Mouse (Mus musculus) thymus, postnatal 14 days (tissue): Measurements from ENCODE around the gene Rho.

Experiments
- DNase-seq: peaks from one replicate; pipeline ENCODE4 v3.0.0; 2021

Rho gene

DNA sequence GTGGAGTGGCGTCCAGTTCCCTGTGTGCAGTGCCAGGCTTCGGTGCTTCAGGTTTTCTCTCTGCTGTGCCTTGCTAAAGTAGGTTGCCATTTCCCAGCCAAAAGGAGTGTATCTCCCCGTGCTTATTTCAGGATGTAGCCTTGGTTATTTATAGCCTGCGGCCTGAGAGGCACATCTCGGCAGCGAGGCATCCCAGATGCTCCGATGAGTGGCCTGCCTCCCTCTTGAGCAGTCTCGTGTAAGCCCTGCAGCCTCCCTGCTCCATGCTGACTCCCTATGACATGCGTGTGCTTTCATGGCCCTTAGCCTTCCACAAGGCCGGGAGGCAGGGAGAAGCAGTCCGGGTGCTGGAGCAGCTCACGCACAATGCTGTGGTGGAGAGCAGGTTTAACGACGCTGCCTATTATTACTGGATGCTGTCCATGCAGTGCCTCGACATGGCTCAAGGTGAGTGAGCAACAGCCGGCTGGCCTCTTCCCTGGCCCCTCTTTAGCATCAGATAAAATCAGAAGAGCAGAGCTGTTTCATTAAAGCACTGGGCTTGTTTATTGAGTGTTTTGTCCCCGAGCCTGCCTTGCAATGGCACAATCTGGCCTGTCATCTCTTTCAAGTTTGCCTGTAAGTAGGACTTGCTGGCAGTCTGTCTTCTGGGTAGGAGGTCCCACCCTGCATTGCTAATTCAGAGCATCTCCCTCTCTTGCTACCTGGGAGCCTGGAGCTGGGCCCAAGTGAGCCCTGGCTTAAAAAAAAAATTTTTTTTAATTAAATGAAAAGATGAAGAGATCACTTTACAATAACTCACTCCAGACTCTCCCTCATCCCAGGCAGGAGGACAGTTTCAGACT, 15.7 kb upstream of the Rho start:
- no peak for DNase-seq

DNA sequence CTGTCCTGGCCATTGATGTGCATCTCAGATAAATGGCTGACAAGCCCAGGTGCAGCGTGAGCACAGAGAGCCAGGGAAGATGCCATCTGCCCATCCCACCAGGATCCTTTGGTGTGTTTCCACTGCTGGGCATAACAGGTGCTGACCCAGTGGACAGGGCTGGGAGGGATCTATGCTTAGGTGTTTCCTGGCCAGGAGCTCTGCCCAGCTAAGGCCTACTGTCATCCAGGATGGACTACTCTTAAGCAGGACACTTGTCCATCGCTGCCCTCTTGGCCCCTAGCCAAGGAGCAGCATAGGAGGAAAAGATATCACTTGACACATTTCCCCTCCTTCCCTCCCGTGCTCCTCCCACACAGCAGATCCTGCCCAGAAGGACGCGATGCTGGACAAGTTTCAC, 14.9 kb upstream of the Rho start:
- DNase-seq: no peak

DNA sequence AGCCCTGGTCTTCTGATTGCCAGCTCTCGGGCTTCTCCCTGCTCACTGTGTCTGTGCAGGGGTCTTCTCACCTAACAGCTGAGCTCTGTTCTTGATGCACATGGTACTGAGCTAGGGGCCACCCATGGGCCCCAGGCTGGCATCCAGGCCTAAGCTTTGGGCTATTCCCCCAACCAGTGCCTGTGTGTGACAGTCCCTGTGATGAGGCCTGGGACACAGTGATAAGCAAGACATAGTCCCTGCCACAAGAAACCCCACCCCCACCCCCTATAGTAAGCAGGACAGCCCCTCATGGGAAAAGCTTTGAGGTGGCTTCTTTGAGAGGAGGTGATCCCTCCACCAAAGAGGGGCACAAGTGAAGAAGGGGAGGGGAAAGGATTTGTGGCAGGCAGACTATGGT, 12.9 kb upstream of the Rho start:
- no peak for DNase-seq

DNA sequence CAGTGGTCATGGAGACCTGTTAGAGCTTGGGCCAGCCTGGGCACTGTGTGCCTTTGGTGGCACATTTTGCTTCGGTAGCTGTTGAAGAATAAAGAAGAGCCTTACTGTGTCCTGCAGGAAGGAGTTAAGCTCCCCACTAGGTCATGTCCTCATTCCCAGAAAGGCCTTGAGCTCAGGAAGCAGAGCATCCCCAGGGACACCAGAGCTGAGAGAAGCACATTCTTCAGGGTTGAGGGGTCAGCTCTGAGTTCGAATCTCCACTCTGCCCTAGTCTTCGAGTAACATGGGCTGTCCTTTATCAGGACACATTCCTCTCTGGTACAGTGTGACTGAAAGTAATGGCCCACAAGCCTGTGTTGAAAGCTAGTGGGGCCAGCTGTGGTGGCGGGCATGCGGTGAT, 11.7 kb upstream of the Rho start:
- no peak for DNase-seq

DNA sequence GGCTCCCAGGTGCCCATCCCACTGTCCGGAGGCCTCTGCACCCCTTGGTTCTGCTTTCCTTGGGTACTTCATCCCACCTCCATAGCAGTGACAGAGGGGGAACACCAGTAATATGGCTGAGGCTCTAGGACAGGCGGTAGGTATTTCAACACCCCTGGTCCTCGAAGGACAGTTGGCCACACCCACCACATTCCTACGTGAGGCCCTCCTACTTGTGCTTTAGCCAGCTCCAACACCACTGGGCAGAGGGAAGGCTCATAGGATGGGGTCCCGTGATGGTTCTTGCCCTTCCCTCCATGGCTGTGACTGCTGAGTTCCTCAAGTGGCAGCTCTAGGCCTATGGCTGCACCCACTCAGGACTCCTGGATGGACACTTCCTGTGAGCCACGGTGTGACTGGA, 6.7 kb upstream of the Rho start:
- DNase-seq: no peak

DNA sequence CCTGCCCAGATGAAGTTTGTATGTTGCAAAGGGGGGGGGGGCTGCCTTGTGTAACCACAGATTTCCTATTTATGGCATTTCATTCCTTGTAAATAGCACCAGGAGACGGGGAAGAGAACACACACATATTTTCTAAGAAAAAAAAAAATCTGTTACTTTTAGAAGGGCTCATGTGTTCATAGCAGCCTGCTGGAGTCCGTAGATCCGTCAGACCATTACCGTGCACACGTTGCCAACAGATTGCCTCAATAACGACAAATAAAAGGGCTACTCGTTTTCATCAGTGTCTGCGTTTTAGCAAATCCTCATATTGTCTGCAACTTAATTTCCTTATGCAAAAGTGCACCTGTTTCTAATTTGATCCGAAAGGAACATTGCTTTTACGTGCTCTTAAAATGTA, 5.1 kb upstream of the Rho start:
- no peak for DNase-seq

DNA sequence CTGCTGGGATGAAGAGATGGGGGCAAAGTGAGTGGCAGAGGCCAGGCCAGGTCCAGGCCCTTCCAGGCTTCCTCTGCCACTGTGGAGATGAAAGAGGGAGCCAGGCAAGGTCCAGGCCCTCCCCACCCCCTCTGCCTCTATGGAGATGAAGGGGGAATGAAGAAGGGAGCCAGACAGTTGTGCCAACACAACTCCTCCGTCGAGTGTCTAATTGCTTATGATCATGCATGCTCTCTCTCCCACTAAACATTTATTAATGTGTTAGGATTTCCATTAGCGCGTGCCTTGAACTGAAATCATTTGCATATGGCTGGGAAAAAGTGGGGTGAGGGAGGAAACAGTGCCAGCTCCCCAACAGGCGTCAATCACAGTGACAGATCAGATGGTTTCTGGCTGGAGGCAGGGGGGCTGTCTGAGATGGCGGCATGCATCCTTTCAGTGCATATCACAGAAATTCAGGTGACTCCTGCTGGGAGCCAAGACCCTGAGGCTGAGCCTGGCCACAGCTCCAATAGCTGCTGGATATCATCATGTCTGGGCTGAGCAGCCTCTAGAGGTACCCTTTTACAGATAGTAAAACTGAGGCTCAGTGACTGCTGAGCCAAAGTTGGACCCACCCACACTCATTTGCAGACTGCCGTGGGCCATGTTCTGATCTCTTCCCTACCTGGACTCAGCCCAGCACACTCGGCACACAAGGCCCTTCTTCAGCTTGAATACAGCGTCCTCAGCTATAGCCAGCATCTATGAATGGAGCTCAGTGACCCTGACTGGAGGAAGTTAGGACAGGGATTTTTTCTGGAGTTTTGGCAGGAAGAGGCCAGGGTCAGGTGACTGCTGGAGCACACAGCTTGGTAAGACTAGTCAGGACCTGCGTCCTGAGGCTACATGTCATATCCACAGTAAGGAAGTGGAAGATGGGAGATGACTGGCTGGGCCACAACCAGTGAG, 4.0 kb upstream of the Rho start:
- no peak for DNase-seq

DNA sequence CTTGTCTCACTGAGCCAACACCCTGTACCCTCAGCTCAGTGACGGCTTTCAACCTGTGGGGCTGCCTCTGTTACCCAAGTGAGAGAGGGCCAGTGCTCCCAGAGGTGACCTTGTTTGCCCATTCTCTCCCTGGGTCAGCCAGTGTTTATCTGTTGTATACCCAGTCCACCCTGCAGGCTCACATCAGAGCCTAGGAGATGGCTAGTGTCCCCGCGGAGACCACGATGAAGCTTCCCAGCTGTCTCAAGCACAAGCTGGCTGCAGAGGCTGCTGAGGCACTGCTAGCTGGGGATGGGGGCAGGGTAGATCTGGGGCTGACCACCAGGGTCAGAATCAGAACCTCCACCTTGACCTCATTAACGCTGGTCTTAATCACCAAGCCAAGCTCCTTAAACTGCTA, 1.5 kb upstream of the Rho start:
- no peak for DNase-seq

DNA sequence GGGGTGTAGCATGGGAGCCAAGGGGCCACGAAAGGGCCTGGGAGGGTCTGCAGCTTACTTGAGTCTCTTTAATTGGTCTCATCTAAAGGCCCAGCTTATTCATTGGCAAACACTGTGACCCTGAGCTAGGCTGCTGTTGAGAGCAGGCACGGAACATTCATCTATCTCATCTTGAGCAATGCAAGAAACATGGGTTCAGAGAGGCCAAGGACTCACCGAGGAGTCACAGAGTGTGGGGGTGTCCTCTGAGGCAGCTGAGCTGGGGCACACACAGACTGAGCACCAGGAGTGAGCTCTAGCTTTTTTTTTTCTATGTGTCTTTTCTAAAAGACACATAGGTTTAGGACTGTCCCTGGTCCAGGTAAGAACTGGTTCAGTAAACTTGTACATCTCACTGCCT, 843 bp downstream of the Rho start:
- no peak for DNase-seq

DNA sequence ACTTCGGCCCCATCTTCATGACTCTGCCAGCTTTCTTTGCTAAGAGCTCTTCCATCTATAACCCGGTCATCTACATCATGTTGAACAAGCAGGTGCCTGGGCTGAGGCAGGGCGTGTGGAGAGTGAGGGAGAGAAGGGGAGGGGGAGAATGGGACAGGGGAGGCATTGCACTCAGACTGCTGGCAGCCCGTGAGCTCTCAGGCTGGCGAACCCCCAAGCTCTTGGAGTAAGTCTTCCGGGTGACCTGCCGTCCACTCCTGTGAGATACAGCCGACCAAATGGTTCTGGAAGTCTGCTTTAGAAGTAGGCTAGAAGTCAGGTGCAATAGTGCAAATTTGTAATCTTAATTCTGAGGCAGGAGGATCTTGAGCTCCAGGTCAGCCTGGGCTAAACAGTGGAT, 4.0 kb downstream of the Rho start:
- DNase-seq: no peak

DNA sequence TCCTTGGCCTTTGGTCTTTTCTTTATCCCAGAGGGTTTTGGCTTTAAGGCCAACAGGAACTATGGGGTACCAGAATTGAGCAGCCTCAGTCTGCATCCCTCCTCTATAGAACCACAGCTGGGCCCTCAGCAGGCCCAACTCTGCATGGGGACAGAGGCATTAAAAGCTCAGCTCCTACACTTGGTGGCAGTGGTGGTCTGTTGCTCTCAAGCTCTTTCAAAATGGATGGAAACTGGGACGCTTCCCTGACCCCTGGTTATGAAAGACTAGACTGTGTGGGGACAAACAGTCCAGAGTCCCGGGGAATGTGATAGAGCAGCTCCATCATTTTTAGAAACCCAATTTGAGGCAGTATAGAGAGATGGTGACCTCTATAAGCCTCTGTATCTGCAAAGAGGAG, 6.5 kb downstream of the Rho start:
- DNase-seq: no peak

DNA sequence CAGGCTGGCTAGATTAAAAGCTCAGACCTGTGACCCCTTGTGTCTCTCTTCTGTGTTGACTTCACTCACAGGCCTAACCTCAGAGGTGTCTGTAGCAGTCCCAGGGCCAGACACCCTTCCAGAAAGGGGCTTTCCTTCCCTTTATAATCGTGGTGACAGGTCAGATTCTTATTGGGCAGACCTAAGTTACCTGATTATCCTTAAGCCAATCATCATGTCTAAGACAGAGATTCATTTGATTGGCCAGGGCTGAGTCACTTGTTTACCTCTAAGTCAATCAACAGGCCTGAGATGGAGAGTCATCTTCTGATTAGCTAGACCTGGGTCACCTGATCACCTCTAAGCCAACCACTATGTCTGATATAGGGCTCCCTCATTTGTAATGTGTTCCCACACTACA, 7.2 kb downstream of the Rho start:
- no peak for DNase-seq

DNA sequence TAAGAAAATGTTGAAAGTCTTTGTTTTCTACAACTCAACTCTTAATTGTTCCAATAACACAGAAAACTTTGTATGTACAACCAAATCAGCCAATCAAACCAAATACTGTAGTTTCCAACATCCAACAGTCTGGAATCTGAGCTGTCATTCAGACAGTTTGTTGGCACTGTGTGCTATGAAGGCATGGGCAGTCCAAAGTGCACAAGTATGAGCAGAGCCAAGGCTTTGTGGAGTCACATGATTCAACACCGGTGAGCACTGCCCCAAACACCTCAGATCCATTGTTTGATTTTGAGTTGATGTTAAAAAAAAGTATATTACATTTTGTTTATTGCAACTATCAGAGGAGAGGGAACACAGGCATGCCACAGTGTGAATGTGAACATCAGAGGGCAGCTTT, 9.1 kb downstream of the Rho start:
- no peak for DNase-seq

DNA sequence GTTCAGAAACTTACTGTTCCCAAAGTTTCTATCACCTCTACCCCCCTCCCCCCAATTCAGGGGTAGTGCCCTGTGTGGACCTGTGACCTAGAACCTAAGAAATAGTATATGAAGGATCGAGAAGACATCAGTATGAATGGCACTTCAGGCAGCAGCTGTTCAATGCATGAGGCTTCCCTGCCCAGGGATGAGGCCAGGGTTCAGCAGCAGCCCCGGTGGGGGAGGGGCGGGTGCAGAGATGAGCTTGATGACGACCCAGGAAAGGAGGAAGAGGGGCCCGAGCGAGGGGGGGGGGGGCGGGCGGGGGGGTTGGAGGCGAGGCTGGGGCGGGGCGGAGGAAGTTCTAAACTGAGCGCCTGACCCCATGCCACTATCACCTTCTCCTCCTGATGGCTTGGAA, 9.6 kb downstream of the Rho start:
- peak; percentile 67 for DNase-seq

DNA sequence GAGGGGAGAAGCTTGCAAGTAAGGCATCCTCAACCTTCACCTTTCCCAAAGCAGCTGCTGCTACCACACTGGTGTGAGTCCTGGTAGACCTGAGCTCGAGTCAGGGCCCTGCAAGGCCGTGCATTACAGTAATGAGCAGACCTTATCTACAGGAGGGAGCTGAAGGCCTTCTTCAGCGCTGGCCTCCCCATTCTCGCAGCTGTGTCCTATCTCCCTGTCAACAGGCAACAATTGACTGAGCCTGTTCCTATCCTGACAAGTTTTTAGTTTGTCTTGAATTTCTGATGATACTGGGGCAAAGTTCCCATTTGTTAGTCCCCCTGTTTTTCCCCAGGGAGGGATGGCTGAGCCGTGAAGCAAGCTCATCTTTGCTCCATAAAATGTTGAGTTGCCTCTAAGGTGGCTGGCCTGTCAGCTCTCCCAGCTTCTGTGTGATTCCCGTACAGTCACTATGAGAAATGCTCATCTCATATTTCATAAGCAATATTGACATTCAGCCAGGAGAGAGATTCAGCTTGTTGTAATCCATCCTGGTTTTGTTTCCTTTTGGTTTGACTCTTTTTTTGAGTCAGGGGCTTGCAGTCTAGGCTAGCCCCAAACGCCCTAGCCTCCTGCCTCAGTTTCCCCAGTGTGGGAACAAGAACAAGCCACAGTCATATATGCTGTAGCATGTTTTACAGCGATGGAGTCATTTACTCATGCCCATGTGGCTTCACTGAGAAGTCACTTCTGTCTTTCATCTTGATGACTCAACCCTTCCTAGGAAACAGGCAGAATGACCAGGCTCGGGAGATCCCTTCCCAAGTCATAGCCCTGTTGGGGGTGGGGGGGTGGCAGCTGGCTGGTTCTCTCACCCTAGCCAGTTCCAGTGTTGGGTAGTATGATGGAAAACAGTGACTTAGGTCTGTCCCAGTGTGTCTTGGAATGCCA, 12.2 kb downstream of the Rho start:
- no peak for DNase-seq

DNA sequence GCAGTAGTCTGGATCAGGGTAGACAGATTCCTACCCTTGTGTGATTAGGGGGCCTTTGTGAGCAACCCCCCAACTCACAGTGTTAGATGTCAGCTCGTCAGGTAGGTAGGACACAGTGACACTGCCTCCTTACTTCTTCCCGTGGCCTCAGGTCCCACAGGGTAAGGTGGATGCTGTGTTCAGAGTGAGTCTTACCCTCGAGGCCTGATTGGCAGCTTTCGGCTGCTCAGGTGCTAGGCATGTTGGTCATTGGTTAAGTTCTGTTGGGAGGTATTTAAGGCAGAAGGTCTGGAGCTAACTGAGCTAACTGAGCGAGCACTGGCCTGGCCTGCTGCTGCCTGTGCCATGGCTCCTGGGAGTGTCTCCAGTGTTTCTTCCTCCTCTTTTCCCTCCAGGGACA, 13.1 kb downstream of the Rho start, which contains the start of gene H1foo:
Gene H1foo (plus strand): TSS at position 301 of the 400 bp plus-strand sequence.
- no peak for DNase-seq

DNA sequence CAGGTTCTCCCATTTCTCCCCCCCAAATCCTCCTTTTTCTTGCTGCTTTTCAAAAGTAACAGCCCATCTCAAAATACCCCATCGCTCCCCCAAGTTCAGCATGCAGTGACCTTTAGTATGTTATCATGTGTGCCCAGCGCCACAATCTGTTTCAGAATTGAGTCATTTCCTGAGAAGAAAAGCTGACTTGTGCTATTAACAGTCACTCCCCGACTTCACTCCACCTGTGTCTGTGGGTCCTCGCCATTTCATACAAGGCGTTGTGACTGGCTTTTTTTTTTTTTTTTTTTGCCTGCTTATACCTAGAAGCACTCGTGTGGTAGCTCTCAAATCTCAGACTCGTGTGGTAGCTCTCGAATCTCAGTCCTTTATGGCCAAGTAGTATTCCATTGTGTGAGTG, 14.1 kb downstream of the Rho start:
- no peak for DNase-seq

DNA sequence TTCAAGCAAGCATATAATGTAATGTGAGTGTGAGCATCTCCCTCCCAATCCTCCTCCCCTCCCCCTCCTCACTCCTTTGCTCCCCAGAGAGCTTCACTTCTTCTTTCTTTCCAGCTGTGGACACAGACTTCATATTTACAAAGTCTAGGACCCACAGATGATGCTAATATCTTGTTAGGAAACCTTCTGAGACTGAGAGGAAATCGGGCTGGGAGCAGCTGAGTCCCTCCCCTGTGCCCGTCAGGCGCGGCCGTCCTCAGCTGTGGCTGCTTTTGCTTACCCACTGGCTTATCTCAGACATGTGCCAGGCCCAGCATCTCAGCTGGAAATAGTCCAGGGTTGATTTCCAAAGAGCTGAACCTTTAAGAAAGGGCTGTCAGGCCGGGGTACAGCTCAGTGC, 14.8 kb downstream of the Rho start:
- DNase-seq: no peak

DNA sequence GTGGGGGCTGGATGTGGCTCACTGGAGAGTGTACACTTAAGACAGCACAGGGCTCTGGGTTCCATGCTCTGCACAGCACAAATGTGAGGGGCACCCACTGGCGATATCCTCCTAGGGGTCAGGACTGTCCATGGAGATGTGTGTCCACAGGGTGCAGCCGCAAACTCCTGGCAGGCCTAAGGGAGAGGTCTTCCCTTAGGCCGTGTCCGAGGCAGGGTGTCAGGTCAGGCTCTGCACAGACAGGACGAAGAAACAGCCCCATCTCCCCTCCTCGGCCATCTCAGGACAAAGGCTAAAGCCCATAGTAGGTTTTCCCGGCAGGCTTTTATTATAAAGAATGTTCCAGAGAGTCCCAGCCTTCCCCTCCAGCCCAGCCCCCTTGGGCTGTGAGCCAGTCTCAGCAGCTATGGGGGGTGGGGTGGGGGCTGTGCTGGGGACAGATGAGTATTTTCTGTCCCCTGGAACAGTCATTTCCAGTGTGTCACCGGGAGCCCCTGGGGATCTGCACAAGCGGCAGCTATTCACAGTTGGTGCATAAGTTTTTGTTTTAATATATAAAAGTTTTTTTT, 23.0 kb downstream of the Rho start:
- DNase-seq: no peak

DNA sequence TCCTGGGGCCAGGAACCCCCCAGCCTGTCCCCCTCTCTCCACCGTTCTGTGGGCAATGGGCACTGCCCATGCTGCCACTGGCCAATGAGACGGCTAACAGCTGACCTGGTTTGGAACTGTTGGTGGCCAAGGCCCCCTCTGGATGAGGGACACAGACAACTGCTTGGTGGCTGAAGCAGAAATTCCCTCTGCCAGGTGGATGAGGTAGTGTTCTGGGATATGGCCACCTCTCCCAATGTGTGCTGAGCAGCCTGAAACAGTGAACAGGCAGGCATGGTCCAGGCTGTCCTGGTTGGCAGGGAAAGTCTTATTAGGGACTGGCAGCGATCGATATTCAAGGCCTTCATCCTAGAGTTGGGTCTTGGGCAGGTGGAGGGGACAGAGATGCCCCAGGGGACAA, 23.6 kb downstream of the Rho start:
- no peak for DNase-seq

DNA sequence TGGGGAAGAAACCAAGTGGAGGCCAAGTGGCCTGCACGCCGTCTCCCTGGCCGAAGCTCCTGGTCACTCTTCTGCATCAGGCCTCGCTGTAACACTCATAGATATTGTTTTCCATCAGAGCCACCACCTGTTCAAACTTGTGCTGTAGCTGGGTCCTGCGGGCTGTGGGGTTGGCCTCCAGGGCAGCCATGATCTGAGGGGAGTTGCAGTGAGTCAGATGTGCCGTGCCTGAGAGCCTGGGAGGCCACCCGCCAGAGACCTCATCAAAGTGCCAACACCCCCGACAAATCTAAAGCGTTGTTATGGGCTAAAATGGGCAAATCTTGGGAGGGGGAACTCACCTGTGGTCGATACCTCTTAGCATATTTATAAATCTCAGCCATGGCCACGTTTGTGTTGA, 24.1 kb downstream of the Rho start:
- DNase-seq: no peak

DNA sequence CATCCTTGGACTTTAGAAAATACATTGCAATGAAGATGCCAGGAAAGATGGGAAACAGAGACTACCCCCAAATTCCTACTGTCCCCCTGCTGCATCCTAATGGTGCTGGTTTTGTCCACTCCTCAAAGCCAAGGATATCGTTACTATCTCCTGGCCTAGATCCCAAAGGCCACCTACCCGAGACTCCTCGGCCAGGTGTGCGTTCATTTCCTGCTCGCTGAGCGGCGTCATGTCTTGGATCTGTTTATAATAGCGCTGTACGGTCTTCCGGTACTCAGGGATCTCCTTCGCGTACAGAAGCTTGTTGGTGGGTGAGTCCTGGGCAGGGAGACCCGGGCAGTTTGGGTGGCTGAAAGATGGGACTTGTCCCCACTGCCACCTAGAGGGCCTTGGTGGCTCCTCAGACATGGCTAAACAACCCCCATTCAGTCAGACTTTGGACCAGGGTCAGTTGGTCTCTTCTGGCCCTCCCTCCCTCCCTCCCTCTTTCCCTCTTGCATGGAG, 24.9 kb downstream of the Rho start:
- no peak for DNase-seq
